Mouse (Mus musculus): Measurements from ENCODE around the gene Ccr7. TPM values are rescaled to one million over a fixed set of nuclear protein-coding genes. Genes with fewer than 3 reads are reported as not detected.

Ccr7 gene
- polyA plus RNA-seq, 1 experiment: 2.0 TPM

DNA sequence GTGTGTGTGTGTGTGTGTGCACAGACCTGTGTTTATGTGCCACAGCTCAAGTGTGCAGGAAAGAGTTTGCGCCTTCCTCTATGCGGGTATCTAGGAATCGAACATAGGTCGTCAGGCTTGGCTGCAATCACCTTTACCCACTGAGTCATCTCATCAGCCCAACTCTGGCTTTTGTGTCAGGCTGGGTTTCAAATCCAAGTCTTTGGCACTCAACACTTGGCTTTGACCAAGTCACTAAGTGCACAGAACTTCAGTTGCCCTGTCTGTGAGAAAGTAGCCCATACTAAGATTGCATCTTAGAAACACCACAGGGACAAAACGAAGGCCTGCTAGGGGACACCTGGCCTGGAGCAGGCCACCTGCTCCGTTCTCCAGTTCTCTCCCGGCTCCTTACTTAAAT, 12.7 kb upstream of the Ccr7 start:
- Histone ChIP-seq H3K4me3 (ENCODE audit: control insufficient read depth, low read depth, low read length) (no peak overlapping the region), H3K27me3 (ENCODE audit: control insufficient read depth, insufficient read depth, low read length) (no peaks in the 10 kb centered on the region), H3K27ac (ENCODE audit: control insufficient read depth, insufficient read depth, low read depth, low read length) (no peak overlapping the region), H3K36me3 (ENCODE audit: control insufficient read depth, insufficient read depth, low read length) (no peaks in the 10 kb centered on the region), H3K4me1 (ENCODE audit: control insufficient read depth, insufficient read depth, low read length) (no peaks in the 10 kb centered on the region; the same call in 1 of the 2 replicates)
- TF ChIP-seq POLR2A (IDR thresholded peaks at IDR 0.05; ENCODE audit: control insufficient read depth, low read depth, low read length): no peak
- no peak for TF ChIP-seq CTCF (IDR thresholded peaks at IDR 0.05; ENCODE audit: control insufficient read depth, insufficient read depth, insufficient replicate concordance, low read depth, low read length)

DNA sequence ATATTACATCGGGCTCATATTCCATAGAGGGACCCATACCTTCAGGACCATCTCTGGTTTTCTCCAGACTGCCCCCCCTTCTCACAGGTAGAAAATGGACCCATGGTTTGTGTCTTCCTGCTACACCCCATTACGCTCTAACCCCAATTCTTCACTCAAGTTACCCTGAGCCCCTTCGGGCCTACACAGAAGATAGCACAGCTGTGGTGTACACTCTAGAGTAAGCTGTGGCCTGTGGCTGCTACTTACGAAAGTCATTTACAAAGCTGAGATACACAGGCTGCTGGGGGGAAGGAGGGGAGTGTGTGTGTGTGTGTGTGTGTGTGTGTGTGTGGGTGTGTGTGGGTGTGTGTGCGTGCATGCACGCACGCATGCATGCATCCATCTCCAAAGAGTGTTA, 11.4 kb upstream of the Ccr7 start:
- TF ChIP-seq CTCF (IDR thresholded peaks at IDR 0.05; ENCODE audit: control insufficient read depth, insufficient read depth, insufficient replicate concordance, low read depth, low read length) (no peak), POLR2A (IDR thresholded peaks at IDR 0.05; ENCODE audit: control insufficient read depth, low read depth, low read length) (no peak)
- Histone ChIP-seq H3K4me1 (ENCODE audit: control insufficient read depth, insufficient read depth, low read length) (no peaks in the 10 kb centered on the region; the same call in 1 of the 2 replicates), H3K36me3 (ENCODE audit: control insufficient read depth, insufficient read depth, low read length) (no peaks in the 10 kb centered on the region), H3K4me3 (ENCODE audit: control insufficient read depth, low read depth, low read length) (no peak overlapping the region), H3K27me3 (ENCODE audit: control insufficient read depth, insufficient read depth, low read length) (no peaks in the 10 kb centered on the region), H3K27ac (ENCODE audit: control insufficient read depth, insufficient read depth, low read depth, low read length) (no peak overlapping the region)

DNA sequence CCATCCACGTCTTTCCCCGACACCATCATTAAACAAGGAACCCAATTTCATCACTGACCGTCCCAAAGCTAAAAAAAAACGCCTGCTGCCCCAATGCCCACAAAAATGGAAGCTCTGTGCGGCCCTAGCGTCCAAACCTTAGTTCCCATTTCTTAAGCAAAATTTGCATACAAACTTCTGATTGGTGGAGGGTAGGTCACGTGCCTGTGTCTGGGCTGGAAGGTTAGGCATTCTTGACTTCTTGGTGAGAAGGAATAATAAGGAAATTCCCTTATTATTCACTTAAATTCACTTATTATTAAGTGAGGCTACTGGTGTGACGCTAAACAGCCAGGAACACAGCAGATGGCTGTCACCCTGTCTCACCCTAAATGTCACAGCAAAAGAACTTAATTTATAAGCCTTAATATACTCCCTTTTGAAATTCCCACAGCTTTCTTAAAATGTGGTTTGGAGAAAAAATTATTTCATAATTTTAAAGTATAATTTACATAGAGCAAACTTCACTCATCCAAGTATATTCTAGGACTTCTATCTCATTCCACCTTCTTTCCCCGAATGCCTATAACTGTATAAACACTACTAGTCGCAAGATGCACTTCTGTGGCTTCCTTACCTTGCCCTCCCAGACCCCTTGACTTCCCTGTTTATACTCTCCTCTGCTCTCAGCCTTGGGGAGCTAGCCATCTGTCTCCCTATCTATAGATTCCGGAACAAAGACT, 10.3 kb upstream of the Ccr7 start:
- H3K4me3 ChIP-seq (ENCODE audit: control insufficient read depth, low read depth, low read length): no peak overlapping the region
- no peaks in the 10 kb centered on the region; the same call in 1 of the 2 replicates for H3K4me1 ChIP-seq (ENCODE audit: control insufficient read depth, insufficient read depth, low read length)
- no peak for TF ChIP-seq CTCF (IDR thresholded peaks at IDR 0.05; ENCODE audit: control insufficient read depth, insufficient read depth, insufficient replicate concordance, low read depth, low read length)
- no peak for TF ChIP-seq POLR2A (IDR thresholded peaks at IDR 0.05; ENCODE audit: control insufficient read depth, low read depth, low read length)
- H3K27ac ChIP-seq (ENCODE audit: control insufficient read depth, insufficient read depth, low read depth, low read length): no peak overlapping the region
- H3K27me3 ChIP-seq (ENCODE audit: control insufficient read depth, insufficient read depth, low read length): no peaks in the 10 kb centered on the region
- H3K36me3 ChIP-seq (ENCODE audit: control insufficient read depth, insufficient read depth, low read length): no peaks in the 10 kb centered on the region

DNA sequence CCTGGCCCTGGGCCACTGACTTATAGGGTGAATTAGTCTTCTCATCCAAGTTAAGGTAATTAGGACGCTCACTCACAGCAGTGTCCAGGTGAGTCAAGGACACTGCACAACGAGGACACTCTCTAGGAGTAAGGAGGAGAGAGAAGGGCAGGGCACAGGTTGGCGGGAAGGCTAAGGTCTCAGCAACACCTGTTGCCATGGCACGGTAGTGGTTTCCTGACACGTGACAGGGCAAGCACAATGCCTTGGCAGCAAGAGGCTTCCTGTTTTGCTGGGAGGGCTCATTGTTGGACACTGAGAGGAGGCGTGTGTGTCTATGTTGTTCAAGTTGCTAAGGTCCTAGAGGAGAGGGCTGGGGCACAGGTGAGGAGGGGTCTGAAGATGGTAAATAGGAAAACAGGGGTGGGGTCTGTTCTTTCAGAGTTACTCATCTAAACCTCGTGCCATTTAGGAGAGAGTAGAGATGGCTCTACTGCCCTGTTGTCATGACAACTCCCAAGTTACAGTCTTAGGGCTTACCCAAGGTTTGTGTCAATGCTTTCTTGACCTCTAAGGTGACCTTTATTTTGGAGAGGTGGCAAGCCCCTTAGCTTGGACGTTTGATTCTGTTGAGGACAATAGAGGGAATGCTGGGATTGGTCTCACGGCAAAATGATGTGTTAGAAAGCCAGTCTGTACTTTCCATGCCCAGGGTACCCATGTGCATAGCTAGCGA, 8.3 kb upstream of the Ccr7 start:
- Histone ChIP-seq H3K4me3 (ENCODE audit: control insufficient read depth, low read depth, low read length) (no peak overlapping the region), H3K4me1 (ENCODE audit: control insufficient read depth, insufficient read depth, low read length) (no peaks in the 10 kb centered on the region; the same call in 1 of the 2 replicates), H3K36me3 (ENCODE audit: control insufficient read depth, insufficient read depth, low read length) (no peaks in the 10 kb centered on the region), H3K27me3 (ENCODE audit: control insufficient read depth, insufficient read depth, low read length) (no peaks in the 10 kb centered on the region), H3K27ac (ENCODE audit: control insufficient read depth, insufficient read depth, low read depth, low read length) (no peak overlapping the region)
- TF ChIP-seq POLR2A (IDR thresholded peaks at IDR 0.05; ENCODE audit: control insufficient read depth, low read depth, low read length) (no peak), CTCF (IDR thresholded peaks at IDR 0.05; ENCODE audit: control insufficient read depth, insufficient read depth, insufficient replicate concordance, low read depth, low read length) (no peak)

DNA sequence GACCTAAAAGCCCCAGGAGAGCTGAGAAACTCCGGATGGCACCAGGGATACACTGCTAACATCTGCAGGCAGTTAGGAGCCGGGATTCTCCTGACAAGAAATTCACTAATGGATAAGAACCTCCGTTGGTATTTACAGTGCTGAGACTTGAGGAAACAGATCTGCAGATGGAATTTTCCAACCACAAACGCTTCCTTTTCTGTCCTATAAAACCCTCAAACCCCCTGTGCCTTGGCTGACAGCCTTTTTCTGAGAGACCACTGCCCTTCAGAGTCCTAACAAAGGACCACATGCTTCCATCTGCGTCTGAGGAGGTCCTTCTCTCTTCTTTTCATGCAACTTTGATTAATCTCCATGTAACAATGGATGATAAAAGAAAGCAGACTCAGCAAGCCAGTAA, 6.8 kb upstream of the Ccr7 start:
- H3K36me3 ChIP-seq (ENCODE audit: control insufficient read depth, insufficient read depth, low read length): no peaks in the 10 kb centered on the region
- no peak overlapping the region for H3K4me3 ChIP-seq (ENCODE audit: control insufficient read depth, low read depth, low read length)
- no peaks in the 10 kb centered on the region for H3K4me1 ChIP-seq (ENCODE audit: control insufficient read depth, insufficient read depth, low read length)
- TF ChIP-seq CTCF (IDR thresholded peaks at IDR 0.05; ENCODE audit: control insufficient read depth, insufficient read depth, insufficient replicate concordance, low read depth, low read length): no peak
- TF ChIP-seq POLR2A (IDR thresholded peaks at IDR 0.05; ENCODE audit: control insufficient read depth, low read depth, low read length): no peak
- H3K27me3 ChIP-seq (ENCODE audit: control insufficient read depth, insufficient read depth, low read length): no peaks in the 10 kb centered on the region
- H3K27ac ChIP-seq (ENCODE audit: control insufficient read depth, insufficient read depth, low read depth, low read length): no peak overlapping the region

DNA sequence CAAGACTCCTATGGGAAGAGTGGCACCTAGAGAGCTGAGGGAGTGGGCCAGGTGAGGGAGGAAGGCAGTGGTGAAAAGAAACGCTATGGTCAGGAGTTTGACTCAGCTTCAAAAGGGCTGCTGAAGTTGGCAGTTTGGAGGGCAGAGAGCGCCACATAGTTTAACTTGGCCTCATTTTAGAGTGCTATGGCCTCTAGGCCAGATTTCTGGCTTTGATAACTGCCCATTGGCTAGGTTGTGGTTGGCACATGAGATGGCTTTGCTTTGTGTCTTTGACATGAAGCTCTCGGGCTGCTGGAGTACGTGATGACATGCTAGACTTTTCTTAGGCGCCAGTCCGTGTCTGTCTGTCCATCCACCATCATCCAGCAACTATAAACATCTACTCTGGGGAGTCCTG, 5.4 kb upstream of the Ccr7 start:
- Histone ChIP-seq H3K27ac (ENCODE audit: control insufficient read depth, insufficient read depth, low read depth, low read length) (no peak overlapping the region), H3K4me3 (ENCODE audit: control insufficient read depth, low read depth, low read length) (no peak overlapping the region), H3K4me1 (ENCODE audit: control insufficient read depth, insufficient read depth, low read length) (no peaks in the 10 kb centered on the region), H3K27me3 (ENCODE audit: control insufficient read depth, insufficient read depth, low read length) (no peaks in the 10 kb centered on the region), H3K36me3 (ENCODE audit: control insufficient read depth, insufficient read depth, low read length) (no peaks in the 10 kb centered on the region)
- TF ChIP-seq POLR2A (IDR thresholded peaks at IDR 0.05; ENCODE audit: control insufficient read depth, low read depth, low read length): no peak
- no peak for TF ChIP-seq CTCF (IDR thresholded peaks at IDR 0.05; ENCODE audit: control insufficient read depth, insufficient read depth, insufficient replicate concordance, low read depth, low read length)

DNA sequence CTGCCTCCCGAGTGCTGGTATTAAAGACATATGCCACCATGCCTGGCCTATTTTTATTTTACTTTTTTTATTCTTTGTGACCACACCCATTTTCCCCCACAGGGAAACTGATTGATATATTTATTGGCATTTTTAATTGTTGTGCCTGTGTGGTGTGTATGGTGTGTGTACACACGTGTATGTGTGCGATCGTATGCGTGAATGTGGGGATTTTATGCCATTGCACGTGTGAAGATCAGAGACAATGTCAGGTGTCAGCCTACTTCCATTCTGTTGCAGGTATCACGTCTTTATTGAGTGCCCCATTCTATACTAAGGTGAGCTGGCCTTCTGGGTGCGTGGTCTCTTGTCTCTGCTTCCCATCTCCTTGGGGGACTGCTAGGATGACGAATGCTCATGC, 940 bp upstream of the Ccr7 start:
- H3K4me3 ChIP-seq (ENCODE audit: control insufficient read depth, low read depth, low read length): no peak overlapping the region
- TF ChIP-seq CTCF (IDR thresholded peaks at IDR 0.05; ENCODE audit: control insufficient read depth, insufficient read depth, insufficient replicate concordance, low read depth, low read length) (no peak), POLR2A (IDR thresholded peaks at IDR 0.05; ENCODE audit: control insufficient read depth, low read depth, low read length) (no peak)
- H3K36me3 ChIP-seq (ENCODE audit: control insufficient read depth, insufficient read depth, low read length): no peaks in the 10 kb centered on the region
- no peaks in the 10 kb centered on the region; the same call in 1 of the 2 replicates for H3K4me1 ChIP-seq (ENCODE audit: control insufficient read depth, insufficient read depth, low read length)
- H3K27me3 ChIP-seq (ENCODE audit: control insufficient read depth, insufficient read depth, low read length): no peaks in the 10 kb centered on the region
- no peak overlapping the region for H3K27ac ChIP-seq (ENCODE audit: control insufficient read depth, insufficient read depth, low read depth, low read length)
